Mouse (Mus musculus): ENCODE results near the gene Tusc1. TPM values are rescaled to one million over a fixed set of nuclear protein-coding genes. Genes with fewer than 3 reads are reported as not detected.

Gene Tusc1
- total RNA-seq (2021) = 10 to 100 TPM; 14.4 to 16.8 TPM
- long read RNA-seq, experiment 1, transcript Tusc1-201 (1 exons, 1,374 nt) = major isoform, 38 of 38 reads
- long read RNA-seq, experiment 1, partial matches to known transcripts = 0 of 38 reads
- long read RNA-seq, experiment 1, other reads (novel, unspliced or antisense) = 0 of 38 reads
- long read RNA-seq, experiment 2, transcript Tusc1-201 (1 exons, 1,374 nt) = major isoform, 39 of 39 reads
- long read RNA-seq, experiment 2, partial matches to known transcripts = 0 of 39 reads
- long read RNA-seq, experiment 2, other reads (novel, unspliced or antisense) = 0 of 39 reads

DNA sequence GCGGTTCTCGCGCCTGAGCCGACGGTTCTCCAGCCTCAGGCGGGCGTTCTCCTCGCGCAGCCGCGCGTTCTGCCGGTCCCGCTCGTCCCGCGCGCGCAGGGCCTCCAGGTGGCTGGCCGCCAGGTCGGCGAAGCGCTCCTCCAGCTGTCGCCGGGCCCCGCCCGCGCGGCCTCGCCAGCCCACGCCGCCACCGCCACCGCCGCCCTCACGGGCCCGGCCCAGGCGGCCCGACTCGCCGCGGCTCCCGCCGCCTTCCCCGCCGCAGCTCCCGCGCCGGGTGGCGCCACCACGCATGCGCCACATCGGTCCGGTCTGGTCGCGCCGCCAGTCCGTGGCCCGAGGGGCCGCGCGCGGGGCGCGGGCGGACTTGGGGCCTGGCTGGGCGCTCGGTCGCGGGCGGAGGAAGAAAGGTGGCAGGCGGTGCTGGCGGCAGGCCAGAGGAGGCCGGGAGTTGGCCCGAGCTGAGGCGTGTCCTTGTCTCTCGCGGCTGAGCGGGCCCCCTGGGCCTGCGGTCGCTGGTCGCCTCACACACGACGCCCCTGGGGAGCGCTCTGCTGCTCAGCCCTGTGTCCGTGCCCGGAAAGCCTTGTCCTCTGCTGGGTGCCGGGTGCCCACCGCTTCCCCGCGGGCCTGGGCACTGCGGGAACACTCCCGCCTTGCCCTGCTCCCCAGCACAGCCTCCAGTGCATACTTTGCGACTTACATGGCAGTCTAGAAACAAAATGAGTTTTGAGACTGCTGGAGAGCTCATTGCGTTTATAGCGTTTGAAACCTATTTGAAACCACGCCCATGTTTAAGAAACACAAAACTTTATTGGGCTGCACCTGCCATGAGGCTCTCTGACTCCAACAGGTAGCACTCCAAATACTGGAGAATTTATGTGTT lies at the start of gene Tusc1:
Gene Tusc1, minus strand, starts transcription at position 394 of the 886 bp plus-strand sequence.
- DNase-seq (ENCODE audit: low spot score in 2 of 2) = peak; percentile 76 to 84

DNA sequence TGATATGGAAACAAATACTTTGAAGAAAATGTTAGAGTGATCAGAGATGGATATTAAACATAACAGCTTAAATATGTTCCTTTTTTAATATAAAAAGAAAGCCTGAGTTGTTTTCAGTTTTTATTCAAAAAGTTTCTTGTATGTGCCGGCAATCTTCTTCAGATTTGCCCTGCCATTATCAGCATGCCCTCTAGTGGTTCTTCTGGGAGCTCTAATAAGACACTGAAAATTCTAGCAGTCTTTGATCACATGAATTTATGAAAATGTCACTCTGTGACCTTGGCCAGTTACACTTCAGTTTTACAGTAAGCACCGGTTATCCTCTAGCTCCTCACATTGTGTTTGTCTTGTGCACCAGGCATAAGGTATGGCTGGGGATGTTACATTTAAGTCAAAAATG lies 17.6 kb upstream of the Tusc1 start:
- DNase-seq (ENCODE audit: low spot score in 2 of 2) = no peak

DNA sequence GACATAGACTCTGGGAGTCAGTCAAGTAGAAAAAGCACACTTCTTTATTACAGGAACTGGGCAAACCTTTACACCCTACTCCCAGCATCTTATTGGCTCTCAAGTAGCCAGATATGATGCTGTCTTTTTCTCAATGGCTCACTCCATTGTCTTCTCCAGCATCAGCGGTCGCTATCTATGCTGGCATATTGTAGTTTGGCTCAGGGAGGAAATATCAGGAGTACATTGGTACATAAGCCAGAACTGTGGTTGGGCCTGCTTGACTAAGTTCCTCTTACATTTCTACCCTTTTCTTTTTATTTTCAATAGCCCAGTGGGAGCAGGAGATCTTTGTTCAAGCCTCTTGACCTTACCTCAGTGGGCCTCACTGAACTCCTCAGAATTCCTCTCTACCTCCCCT lies 9.0 kb upstream of the Tusc1 start:
- DNase-seq (ENCODE audit: low spot score in 2 of 2) = no peak

DNA sequence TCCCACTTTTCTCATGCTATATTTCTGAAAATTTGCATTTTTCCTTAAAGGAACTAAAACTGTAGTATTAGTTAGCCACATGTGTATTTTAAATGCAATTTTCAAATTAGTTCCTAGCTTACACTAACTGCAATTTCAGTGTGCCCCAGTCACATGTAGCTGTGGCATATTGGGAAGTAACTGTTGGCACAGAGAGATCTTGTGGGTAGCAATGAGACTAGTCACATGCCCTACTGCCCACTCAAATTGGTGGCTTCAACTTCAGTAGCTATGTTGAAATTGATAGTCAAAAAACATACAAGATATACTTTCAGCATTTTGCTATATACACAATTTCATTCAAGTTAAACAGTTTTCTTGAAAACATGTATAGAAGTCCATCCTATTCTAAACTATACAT lies 6.3 kb upstream of the Tusc1 start:
- no peak for DNase-seq (ENCODE audit: low spot score in 2 of 2)

DNA sequence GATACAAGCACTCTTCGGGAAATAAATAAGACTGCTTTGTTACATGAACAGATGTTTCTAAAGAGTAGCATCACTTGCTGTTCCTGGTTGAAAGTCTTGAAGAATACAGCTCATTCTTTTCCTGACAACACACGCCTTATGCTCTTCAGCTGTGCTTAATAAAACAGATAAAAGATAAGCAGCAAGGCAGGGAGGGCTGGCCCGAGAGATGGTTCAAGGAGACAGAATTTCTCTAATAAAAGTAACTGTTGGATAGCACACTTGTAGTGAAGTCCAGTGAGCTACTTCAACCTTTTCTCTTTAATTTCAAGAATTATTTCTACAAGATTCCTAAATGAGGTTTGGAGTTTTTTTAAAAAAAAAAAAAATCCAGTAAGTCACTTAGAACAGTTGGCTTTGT lies 2.7 kb upstream of the Tusc1 start:
- DNase-seq (ENCODE audit: low spot score in 2 of 2) = peak in 1 of 2 experiments; percentile 2

DNA sequence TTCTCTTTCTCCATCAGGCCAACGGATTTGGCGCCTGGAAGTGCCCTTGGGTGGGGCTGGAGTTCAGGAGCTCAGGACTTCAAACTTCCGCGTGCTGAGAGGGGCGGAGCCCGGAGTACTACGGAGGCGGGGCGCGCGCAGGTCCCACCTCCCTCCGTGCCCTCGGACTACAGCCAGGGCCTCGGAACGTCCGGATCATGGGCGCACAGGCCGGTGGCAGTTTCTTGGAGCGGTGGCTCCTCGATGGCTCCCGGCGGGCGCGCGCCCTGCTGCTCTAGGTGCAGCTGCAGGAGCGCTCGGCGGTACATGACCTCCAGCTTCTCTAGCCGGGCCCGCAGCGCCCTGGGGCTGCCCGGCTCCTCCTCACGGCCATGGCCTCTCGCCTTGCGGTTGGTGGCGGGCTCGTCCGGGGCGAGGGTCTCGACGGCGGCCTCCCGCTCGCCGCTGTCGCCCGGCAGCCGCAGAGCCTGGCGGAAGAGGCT lies 634 bp downstream of the Tusc1 start:
- peak; percentile 61 to 71 for DNase-seq (ENCODE audit: low spot score in 2 of 2)

DNA sequence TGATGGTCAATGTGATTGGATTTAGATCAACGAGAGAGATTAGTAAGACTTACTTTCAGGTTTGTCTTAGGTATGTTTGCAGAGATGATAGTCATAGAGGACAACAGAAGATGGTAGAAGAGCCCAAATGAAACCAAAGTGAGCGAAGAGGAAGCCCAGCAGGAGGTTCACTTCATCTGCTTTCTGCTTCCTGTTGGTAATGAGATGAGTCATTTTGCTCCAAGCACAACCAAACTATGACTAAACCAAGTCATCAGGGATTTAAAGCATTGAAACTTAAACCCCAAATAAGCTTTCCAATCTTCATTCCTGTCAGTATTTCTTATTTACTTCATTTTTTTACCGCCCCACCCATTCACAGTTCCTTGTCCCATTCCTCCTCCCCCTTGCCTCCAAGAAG lies 27.8 kb downstream of the Tusc1 start:
- no peak for DNase-seq (ENCODE audit: low spot score in 2 of 2)

DNA sequence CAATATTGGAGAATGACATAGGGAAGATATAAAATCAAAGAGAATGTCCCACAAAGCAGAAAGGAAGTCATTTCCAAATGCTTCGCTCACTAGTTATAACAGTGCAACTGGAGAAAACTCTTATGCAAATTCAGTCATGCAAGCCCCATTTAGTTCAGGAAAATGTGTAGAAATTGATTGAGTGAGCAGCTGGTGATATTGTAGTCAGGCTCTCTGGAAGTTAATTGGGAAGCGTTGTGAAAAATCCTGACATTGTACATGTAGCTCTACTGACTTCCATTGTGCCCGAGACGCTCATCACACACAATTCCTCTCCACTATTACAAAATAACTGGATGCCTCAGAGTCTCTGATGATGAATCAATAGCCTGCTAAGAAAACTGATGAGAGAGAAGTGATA lies 49.2 kb downstream of the Tusc1 start:
- DNase-seq (ENCODE audit: low spot score in 2 of 2) = peak in 1 of 2 experiments; percentile 20
